Mouse (Mus musculus): Measurements from ENCODE around the gene Gm4846. TPM values are rescaled to one million over a fixed set of nuclear protein-coding genes. Genes with fewer than 3 reads are reported as not detected.

The Gm4846 gene
- not detected in 2 replicates for polyA plus RNA-seq (2015; fragmentation: Nextera tagmentation; extraction: Ambion mirVana)

DNA sequence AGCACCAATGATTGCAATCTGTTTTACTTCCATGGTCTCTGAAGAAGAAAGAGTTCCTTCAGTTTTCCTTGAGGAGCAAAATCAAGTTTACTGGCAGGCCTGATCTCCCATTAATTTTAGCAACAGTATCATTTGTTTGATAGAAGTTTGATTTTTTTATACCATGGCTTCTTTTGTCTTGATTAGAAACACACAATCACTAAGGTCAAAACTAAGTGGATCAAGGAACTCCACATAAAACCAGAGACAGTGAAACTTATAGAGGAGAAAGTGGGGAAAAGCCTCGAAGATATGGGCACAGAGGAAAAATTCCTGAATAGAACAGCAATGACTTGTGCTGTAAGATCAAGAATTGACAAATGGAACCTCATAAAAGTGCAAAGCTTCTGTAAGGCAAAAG is at the start of gene Gm4846:
Gene Gm4846 (minus strand): TSS at position 101 of the 400 bp plus-strand sequence.

Other genes with a start within 250 kb of the Gm4846 start
- 1.9 and 3.0 TPM in 2 replicates for gene Ildr2, start 243.4 kb downstream of the Gm4846 start, polyA plus RNA-seq (2015; fragmentation: Nextera tagmentation; extraction: Ambion mirVana)
- 18.9 and 20.4 TPM in 2 replicates for gene Tada1, start 118.5 kb downstream of the Gm4846 start, polyA plus RNA-seq (2015; fragmentation: Nextera tagmentation; extraction: Ambion mirVana)
- 4.5 and 4.9 TPM in 2 replicates for gene Pogk, start 87.7 kb downstream of the Gm4846 start, polyA plus RNA-seq (2015; fragmentation: Nextera tagmentation; extraction: Ambion mirVana)
- gene Gm4847, start 150.1 kb upstream of the Gm4846 start, polyA plus RNA-seq (2015; fragmentation: Nextera tagmentation; extraction: Ambion mirVana): not detected in 2 replicates
- not detected in 2 replicates for gene Fmo9, start 184.3 kb upstream of the Gm4846 start, polyA plus RNA-seq (2015; fragmentation: Nextera tagmentation; extraction: Ambion mirVana)

Measured in urinary bladder, postnatal 0 days (tissue).